Mouse (Mus musculus) layer of hippocampus, adult 11-12 months (tissue): ENCODE data around the gene Zfp664.

Experiments used
- DNase-seq: peaks from one replicate; pipeline ENCODE4 v3.0.0; 2022; ENCODE audit warnings: low spot score

Gene Zfp664

GRCm38 (mm10) chr5:124873096-124873495, 10.6 kb downstream of the Zfp664 start:
- no peak for DNase-seq

GRCm38 (mm10) chr5:124873890-124874601, 11.6 kb downstream of the Zfp664 start:
- no peak for DNase-seq

GRCm38 (mm10) chr5:124879251-124879650, 16.8 kb downstream of the Zfp664 start:
- no peak for DNase-seq

- DNase-seq: no peak
Observed at GRCm38 (mm10) chr5:124879801-124880200, 17.3 kb downstream of the Zfp664 start.

- peak; percentile 79 for DNase-seq
Observed at GRCm38 (mm10) chr5:124883877-124884276, 21.4 kb downstream of the Zfp664 start.

GRCm38 (mm10) chr5:124888661-124889060, 26.2 kb downstream of the Zfp664 start:
- DNase-seq: no peak

GRCm38 (mm10) chr5:124891921-124892370, 29.5 kb downstream of the Zfp664 start:
- no peak for DNase-seq

GRCm38 (mm10) chr5:124896135-124896534, 33.6 kb downstream of the Zfp664 start:
- no peak for DNase-seq

GRCm38 (mm10) chr5:124899945-124900631, 37.6 kb downstream of the Zfp664 start:
- peak; percentile 88 for DNase-seq

GRCm38 (mm10) chr5:124900738-124901490, 38.4 kb downstream of the Zfp664 start:
- no peak for DNase-seq

- peak; percentile 77 for DNase-seq
Observed at GRCm38 (mm10) chr5:124901675-124902074, 39.2 kb downstream of the Zfp664 start.

- DNase-seq: no peak
Observed at GRCm38 (mm10) chr5:124902195-124902594, 39.7 kb downstream of the Zfp664 start.

GRCm38 (mm10) chr5:124903852-124904251, 41.4 kb downstream of the Zfp664 start:
- no peak for DNase-seq

- DNase-seq: no peak
Observed at GRCm38 (mm10) chr5:124906890-124907289, 44.4 kb downstream of the Zfp664 start.

- DNase-seq: peak; percentile 79
Observed at GRCm38 (mm10) chr5:124908860-124909259, 46.4 kb downstream of the Zfp664 start.

GRCm38 (mm10) chr5:124912276-124912675, 49.8 kb downstream of the Zfp664 start:
- no peak for DNase-seq

- DNase-seq: no peak
Observed at GRCm38 (mm10) chr5:124912946-124913933, 50.7 kb downstream of the Zfp664 start.

GRCm38 (mm10) chr5:124919798-124920197, 57.3 kb downstream of the Zfp664 start:
- no peak for DNase-seq

- no peak for DNase-seq
Observed at GRCm38 (mm10) chr5:124921410-124921809, 58.9 kb downstream of the Zfp664 start.

- DNase-seq: peak; percentile 58
Observed at GRCm38 (mm10) chr5:124922356-124923352, 60.2 kb downstream of the Zfp664 start.
